Mouse (Mus musculus) left cerebral cortex, postnatal 4 days (tissue): ENCODE measurements around the gene Jade1. TPM values are rescaled to one million over a fixed set of nuclear protein-coding genes. Genes with fewer than 3 reads are reported as not detected.

Experiments
- DNase-seq: peaks from one replicate; pipeline ENCODE4 v3.0.0-alpha.2; 2022
- intact Hi-C: fragments of 180-260 bp; cut with DNase I; formaldehyde crosslinking; loops from one replicate; pipeline ENCODE4 v1.15.1; 2025
- total RNA-seq, 2 experiments: library from RNA; stranded (reverse); gene quantifications; 2 replicates each; pipeline ENCODE4 v1.2.3; 2021

Jade1 gene
- total RNA-seq = 10 to 100 TPM; 29.0 to 29.4 TPM

- intact Hi-C loops = no loop called here
These were observed at the start of gene Jade1 for GRCm38 (mm10) chr3:41555491-41556381. Gene Jade1, plus strand, starts transcription at chr3:41555731.

GRCm38 (mm10) chr3:41509441-41509840 lies 46.1 kb upstream of the Jade1 start:
- intact Hi-C loops = no loop called here
- DNase-seq = no peak

More at GRCm38 (mm10) chr3:41555491-41556381, at the start of gene Jade1:
- no peak for DNase-seq

- intact Hi-C loops = no loop called here
- no peak for DNase-seq
These were observed 45.3 kb upstream of the Jade1 start for GRCm38 (mm10) chr3:41510191-41510590.

- intact Hi-C loops = no loop called here
- DNase-seq = no peak
These were observed 44.8 kb upstream of the Jade1 start for GRCm38 (mm10) chr3:41510750-41511149.

GRCm38 (mm10) chr3:41514003-41514402 lies 41.5 kb upstream of the Jade1 start:
- no peak for DNase-seq
- intact Hi-C loops = no loop called here

- intact Hi-C loops = no loop called here
- no peak for DNase-seq
These were observed 40.7 kb upstream of the Jade1 start for GRCm38 (mm10) chr3:41514683-41515305.

GRCm38 (mm10) chr3:41516961-41517518 lies 38.5 kb upstream of the Jade1 start:
- no peak for DNase-seq
- intact Hi-C loops = no loop called here

- no peak for DNase-seq
These were observed 34.6 kb upstream of the Jade1 start for GRCm38 (mm10) chr3:41520925-41521324.

GRCm38 (mm10) chr3:41521733-41522132 lies 33.8 kb upstream of the Jade1 start:
- intact Hi-C loops = no loop called here
- no peak for DNase-seq

More at GRCm38 (mm10) chr3:41520925-41521324, 34.6 kb upstream of the Jade1 start:
- intact Hi-C loops = no loop called here

- no peak for DNase-seq
- intact Hi-C loops = no loop called here
These were observed 33.1 kb upstream of the Jade1 start for GRCm38 (mm10) chr3:41522226-41523005.

- intact Hi-C loops = no loop called here
- DNase-seq = no peak
These were observed 32.5 kb upstream of the Jade1 start for GRCm38 (mm10) chr3:41523006-41523375.

- intact Hi-C loops = no loop called here
- no peak for DNase-seq
These were observed 32.1 kb upstream of the Jade1 start for GRCm38 (mm10) chr3:41523460-41523859.

- no peak for DNase-seq
- intact Hi-C loops = no loop called here
These were observed 27.1 kb upstream of the Jade1 start for GRCm38 (mm10) chr3:41528291-41528969.

- DNase-seq = no peak
- intact Hi-C loops = no loop called here
These were observed 25.4 kb upstream of the Jade1 start for GRCm38 (mm10) chr3:41530156-41530555.

- intact Hi-C loops = no loop called here
- peak; percentile 26 for DNase-seq
These were observed 24.0 kb upstream of the Jade1 start for GRCm38 (mm10) chr3:41531541-41531940.

- no peak for DNase-seq
- intact Hi-C loops = no loop called here
These were observed 23.4 kb upstream of the Jade1 start for GRCm38 (mm10) chr3:41532109-41532508.

GRCm38 (mm10) chr3:41533660-41534059 lies 21.9 kb upstream of the Jade1 start:
- intact Hi-C loops = no loop called here
- DNase-seq = no peak

GRCm38 (mm10) chr3:41537957-41538356 lies 17.6 kb upstream of the Jade1 start:
- intact Hi-C loops = no loop called here
- DNase-seq = no peak

GRCm38 (mm10) chr3:41541313-41541712 lies 14.2 kb upstream of the Jade1 start:
- no peak for DNase-seq
- intact Hi-C loops = no loop called here

GRCm38 (mm10) chr3:41544451-41544850 lies 11.1 kb upstream of the Jade1 start:
- intact Hi-C loops = no loop called here
- peak; percentile 10 for DNase-seq
